Mouse (Mus musculus) kidney, adult 11 months (tissue): ENCODE results near the gene Ctso.

Experiments used
- DNase-seq: peaks from one replicate; pipeline ENCODE4 v3.0.0; 2022

The Ctso gene

GRCm38 (mm10) chr3:81932141-81933101 lies at the start of gene Ctso:
TSS of gene Ctso (plus strand) at chr3:81932601.
- peak; percentile 84 for DNase-seq

GRCm38 (mm10) chr3:81883916-81884315 lies 48.5 kb upstream of the Ctso start:
- DNase-seq: no peak

- no peak for DNase-seq
Measured at GRCm38 (mm10) chr3:81885566-81885965, 46.8 kb upstream of the Ctso start.

GRCm38 (mm10) chr3:81889137-81889536 lies 43.3 kb upstream of the Ctso start:
- DNase-seq: no peak

- no peak for DNase-seq
Measured at GRCm38 (mm10) chr3:81910286-81911036, 21.9 kb upstream of the Ctso start.

GRCm38 (mm10) chr3:81916030-81916686 lies 16.2 kb upstream of the Ctso start:
- DNase-seq: no peak

- DNase-seq: no peak
Measured at GRCm38 (mm10) chr3:81917354-81917935, 15.0 kb upstream of the Ctso start.

GRCm38 (mm10) chr3:81918215-81918614 lies 14.2 kb upstream of the Ctso start:
- no peak for DNase-seq

GRCm38 (mm10) chr3:81919681-81920080 lies 12.7 kb upstream of the Ctso start:
- DNase-seq: no peak

- DNase-seq: no peak
Measured at GRCm38 (mm10) chr3:81922910-81923309, 9.5 kb upstream of the Ctso start.

- peak; percentile 22 for DNase-seq
Measured at GRCm38 (mm10) chr3:81924931-81925330, 7.5 kb upstream of the Ctso start.

GRCm38 (mm10) chr3:81925856-81926255 lies 6.5 kb upstream of the Ctso start:
- no peak for DNase-seq

- DNase-seq: no peak
Measured at GRCm38 (mm10) chr3:81926764-81927325, 5.6 kb upstream of the Ctso start.

- no peak for DNase-seq
Measured at GRCm38 (mm10) chr3:81929073-81929472, 3.3 kb upstream of the Ctso start.

- no peak for DNase-seq
Measured at GRCm38 (mm10) chr3:81931695-81932094, 706 bp upstream of the Ctso start.

- no peak for DNase-seq
Measured at GRCm38 (mm10) chr3:81933348-81933747, 947 bp downstream of the Ctso start.

GRCm38 (mm10) chr3:81938924-81939323 lies 6.5 kb downstream of the Ctso start:
- DNase-seq: no peak

- no peak for DNase-seq
Measured at GRCm38 (mm10) chr3:81942341-81942740, 9.9 kb downstream of the Ctso start.

- no peak for DNase-seq
Measured at GRCm38 (mm10) chr3:81943097-81943496, 10.7 kb downstream of the Ctso start.

GRCm38 (mm10) chr3:81944851-81945393 lies 12.5 kb downstream of the Ctso start:
- no peak for DNase-seq

GRCm38 (mm10) chr3:81949048-81949447 lies 16.6 kb downstream of the Ctso start:
- no peak for DNase-seq

- DNase-seq: no peak
Measured at GRCm38 (mm10) chr3:81951785-81952184, 19.4 kb downstream of the Ctso start.
